Mouse (Mus musculus) CH12.LX (cell line): Measurements from ENCODE around the gene Dnajc15. TPM values are rescaled to one million over a fixed set of nuclear protein-coding genes. Genes with fewer than 3 reads are reported as not detected.

Source experiments
- DNase-seq: peaks from one replicate; pipeline ENCODE4 v3.0.0-alpha.2; 2013; ENCODE audit errors: extremely low read depth
- H3K27ac ChIP-seq: 2 replicates; pipeline ENCODE4 v1.5.1; 2012; ENCODE audit warnings: low read depth, mild to moderate bottlenecking, control low read depth, moderate library complexity; ENCODE audit not compliant: insufficient read depth
- H3K27me3 ChIP-seq: replicated peaks from 2 replicates; pipeline ENCODE3; 2012; ENCODE audit warnings: inconsistent platforms
- H3K36me3 ChIP-seq, 2 experiments: replicated peaks in 1 of 2; 2 replicates each; pipeline versions ENCODE3 to v1.6.1; 2012; ENCODE audit warnings: inconsistent platforms in 1 of 2, low read length in 1 of 2, mild to moderate bottlenecking in 1 of 2, mixed read lengths in 1 of 2, moderate library complexity in 1 of 2; ENCODE audit not compliant: control insufficient read depth in 1 of 2, insufficient read depth in 1 of 2
- H3K4me1 ChIP-seq, 2 experiments: 2 replicates each; pipeline ENCODE4 v1.6.1; 2012; ENCODE audit warnings: inconsistent platforms in 1 of 2, moderate library complexity in 1 of 2; ENCODE audit not compliant: insufficient read depth in 2 of 2, control insufficient read depth in 1 of 2
- H3K4me2 ChIP-seq: 2 replicates; pipeline ENCODE4 v1.6.1; 2012; ENCODE audit warnings: low read depth, mild to moderate bottlenecking, control low read depth; ENCODE audit not compliant: poor library complexity, insufficient read depth, severe bottlenecking
- H3K4me3 ChIP-seq, 3 experiments: fragments of 150-350 bp in 1 of 3; sonication (generic) in 1 of 3; replicated peaks in 1 of 3; 2 replicates each; pipeline versions ENCODE3 to v1.5.1; 2011 to 2012; ENCODE audit warnings: low read depth in 2 of 3, low read length in 2 of 3, mild to moderate bottlenecking in 2 of 3, moderate library complexity in 2 of 3, control low read depth in 1 of 3, improper control_type of control experiment in 1 of 3, inconsistent platforms in 1 of 3, mixed read lengths in 1 of 3; ENCODE audit not compliant: poor library complexity in 1 of 3
- H3K79me2 ChIP-seq: replicated peaks from 2 replicates; pipeline ENCODE4 v1.6.1; 2012; ENCODE audit warnings: mild to moderate bottlenecking, moderate library complexity; ENCODE audit not compliant: control insufficient read depth, poor library complexity, insufficient read depth, severe bottlenecking; ENCODE audit errors: extremely low read depth
- H3K9ac ChIP-seq: 2 replicates; pipeline ENCODE4 v1.6.1; 2012; ENCODE audit warnings: low read depth, mild to moderate bottlenecking, control low read depth, moderate library complexity; ENCODE audit not compliant: insufficient read depth
- H3K9me3 ChIP-seq: replicated peaks from 2 replicates; pipeline ENCODE3; 2012; ENCODE audit warnings: low read length, inconsistent platforms, mixed read lengths
- BHLHE40 ChIP-seq: IDR thresholded peaks from 2 replicates; pipeline ENCODE4 v1.6.1; 2011; ENCODE audit warnings: mild to moderate bottlenecking, low read depth, low read length, improper control_type of control experiment
- CHD1 ChIP-seq: IDR thresholded peaks from 2 replicates; pipeline ENCODE4 v1.6.1; 2012; ENCODE audit warnings: low read depth, low read length, improper control_type of control experiment, inconsistent platforms
- CHD2 ChIP-seq: IDR thresholded peaks from 2 replicates; pipeline ENCODE4 v1.6.1; 2011; ENCODE audit warnings: low read length, improper control_type of control experiment
- CTCF ChIP-seq, 2 experiments: IDR thresholded peaks in 1 of 2; conservative IDR thresholded peaks in 1 of 2; 2 replicates each; pipeline ENCODE4 v1.5.1; 2011 to 2012; ENCODE audit warnings: low read depth in 2 of 2, low read length in 2 of 2, improper control_type of control experiment in 1 of 2, inconsistent platforms in 1 of 2, mild to moderate bottlenecking in 1 of 2, moderate library complexity in 1 of 2
- E2F4 ChIP-seq: IDR thresholded peaks from 2 replicates; pipeline ENCODE4 v1.6.1; 2011; ENCODE audit warnings: low read depth, low read length, improper control_type of control experiment; ENCODE audit not compliant: insufficient replicate concordance
- ELF1 ChIP-seq: IDR thresholded peaks from 2 replicates; pipeline ENCODE4 v1.6.1; 2014; ENCODE audit warnings: low read depth, mild to moderate bottlenecking, inconsistent platforms, low read length, improper control_type of control experiment
- EP300 ChIP-seq: IDR thresholded peaks from 2 replicates; pipeline ENCODE4 v1.6.1; 2011; ENCODE audit warnings: low read length, improper control_type of control experiment
- ETS1 ChIP-seq: conservative IDR thresholded peaks from 2 replicates; pipeline ENCODE4 v1.6.1; 2012; ENCODE audit warnings: low read depth, mild to moderate bottlenecking, inconsistent platforms, low read length, improper control_type of control experiment, moderate library complexity
- GABPA ChIP-seq: IDR thresholded peaks from 2 replicates; pipeline ENCODE4 v1.6.1; 2012; ENCODE audit warnings: low read depth, low read length, improper control_type of control experiment, inconsistent platforms; ENCODE audit not compliant: insufficient replicate concordance
- HCFC1 ChIP-seq: IDR thresholded peaks from 2 replicates; pipeline ENCODE4 v1.6.1; 2012; ENCODE audit warnings: low read depth, mild to moderate bottlenecking, inconsistent platforms, low read length, improper control_type of control experiment
- IRF4 ChIP-seq: IDR thresholded peaks from 2 replicates; pipeline ENCODE4 v1.6.1; 2014; ENCODE audit warnings: low read depth, mild to moderate bottlenecking, inconsistent platforms, low read length, improper control_type of control experiment
- JUN ChIP-seq: IDR thresholded peaks from 2 replicates; pipeline ENCODE4 v1.6.1; 2011; ENCODE audit warnings: low read depth, mild to moderate bottlenecking, low read length, improper control_type of control experiment, moderate library complexity; ENCODE audit not compliant: insufficient read depth
- JUND ChIP-seq: conservative IDR thresholded peaks from 2 replicates; pipeline ENCODE4 v1.6.1; 2011; ENCODE audit warnings: low read depth, low read length, improper control_type of control experiment
- KAT2A ChIP-seq: IDR thresholded peaks from 2 replicates; pipeline ENCODE4 v1.6.1; 2012; ENCODE audit warnings: low read length, improper control_type of control experiment, inconsistent platforms; ENCODE audit not compliant: insufficient replicate concordance
- MAFK ChIP-seq: IDR thresholded peaks from 2 replicates; pipeline ENCODE4 v1.6.1; 2011; ENCODE audit warnings: low read length, improper control_type of control experiment; ENCODE audit not compliant: insufficient replicate concordance
- MAX ChIP-seq: IDR thresholded peaks from 2 replicates; pipeline ENCODE4 v1.6.1; 2011; ENCODE audit warnings: low read length, improper control_type of control experiment
- MAZ ChIP-seq: IDR thresholded peaks from 2 replicates; pipeline ENCODE4 v1.6.1; 2012; ENCODE audit warnings: low read depth, mild to moderate bottlenecking, inconsistent platforms, low read length, improper control_type of control experiment, moderate library complexity
- MEF2A ChIP-seq: IDR thresholded peaks from 2 replicates; pipeline ENCODE4 v1.6.1; 2014; ENCODE audit warnings: low read depth, mild to moderate bottlenecking, inconsistent platforms, low read length, improper control_type of control experiment, borderline replicate concordance
- MXI1 ChIP-seq: IDR thresholded peaks from 2 replicates; pipeline ENCODE4 v1.6.1; 2011; ENCODE audit warnings: mild to moderate bottlenecking, low read depth, low read length, improper control_type of control experiment
- MYC ChIP-seq: IDR thresholded peaks from 2 replicates; pipeline ENCODE4 v1.6.1; 2011; ENCODE audit warnings: low read depth, mild to moderate bottlenecking, improper control_type of control experiment, low read length
- NELFE ChIP-seq: IDR thresholded peaks from 2 replicates; pipeline ENCODE4 v1.6.1; 2011; ENCODE audit warnings: low read depth, low read length, improper control_type of control experiment
- NRF1 ChIP-seq: IDR thresholded peaks from 2 replicates; pipeline ENCODE4 v1.6.1; 2014; ENCODE audit warnings: low read depth, mild to moderate bottlenecking, inconsistent platforms, low read length, improper control_type of control experiment, moderate library complexity
- PAX5 ChIP-seq: IDR thresholded peaks from 2 replicates; pipeline ENCODE4 v1.6.1; 2012; ENCODE audit warnings: low read length, inconsistent platforms, mixed read lengths
- POLR2A ChIP-seq: IDR thresholded peaks from 2 replicates; pipeline ENCODE4 v1.6.1; 2011; ENCODE audit warnings: low read depth, mild to moderate bottlenecking, improper control_type of control experiment, low read length
- POLR2AphosphoS2 ChIP-seq: IDR thresholded peaks from 2 replicates; pipeline ENCODE4 v1.6.1; 2011; ENCODE audit warnings: low read depth, low read length, improper control_type of control experiment
- RAD21 ChIP-seq: IDR thresholded peaks from 2 replicates; pipeline ENCODE4 v1.6.1; 2011; ENCODE audit warnings: low read depth, mild to moderate bottlenecking, low read length, improper control_type of control experiment, moderate library complexity
- RCOR1 ChIP-seq: conservative IDR thresholded peaks from 2 replicates; pipeline ENCODE4 v1.6.1; 2012; ENCODE audit warnings: low read depth, mild to moderate bottlenecking, inconsistent platforms, low read length, improper control_type of control experiment
- SIN3A ChIP-seq: IDR thresholded peaks from 2 replicates; pipeline ENCODE4 v1.6.1; 2012; ENCODE audit warnings: low read length, improper control_type of control experiment, inconsistent platforms
- SMC3 ChIP-seq: IDR thresholded peaks from 2 replicates; pipeline ENCODE4 v1.6.1; 2011; ENCODE audit warnings: low read depth, low read length, improper control_type of control experiment
- TBP ChIP-seq: conservative IDR thresholded peaks from 2 replicates; pipeline ENCODE4 v1.6.1; 2011; ENCODE audit warnings: low read depth, low read length, improper control_type of control experiment
- TCF12 ChIP-seq: IDR thresholded peaks from 2 replicates; pipeline ENCODE4 v1.6.1; 2014; ENCODE audit warnings: low read depth, mild to moderate bottlenecking, inconsistent platforms, low read length, improper control_type of control experiment
- UBTF ChIP-seq: IDR thresholded peaks from 2 replicates; pipeline ENCODE4 v1.6.1; 2012; ENCODE audit warnings: low read depth, mild to moderate bottlenecking, inconsistent platforms, low read length, improper control_type of control experiment, moderate library complexity
- USF1 ChIP-seq: IDR thresholded peaks from 2 replicates; pipeline ENCODE4 v1.6.1; 2014; ENCODE audit warnings: low read depth, mild to moderate bottlenecking, inconsistent platforms, low read length, improper control_type of control experiment
- USF2 ChIP-seq: conservative IDR thresholded peaks from 2 replicates; pipeline ENCODE4 v1.6.1; 2011; ENCODE audit warnings: low read depth, low read length, improper control_type of control experiment
- ZC3H11A ChIP-seq: IDR thresholded peaks from 2 replicates; pipeline ENCODE4 v1.6.1; 2012; ENCODE audit warnings: low read depth, mild to moderate bottlenecking, inconsistent platforms, low read length, improper control_type of control experiment
- ZKSCAN1 ChIP-seq: IDR thresholded peaks from 2 replicates; pipeline ENCODE4 v1.6.1; 2012; ENCODE audit warnings: low read depth, inconsistent platforms, low read length, improper control_type of control experiment, borderline replicate concordance
- ZMIZ1 ChIP-seq: IDR thresholded peaks from 2 replicates; pipeline ENCODE4 v1.6.1; 2012; ENCODE audit warnings: low read depth, mild to moderate bottlenecking, inconsistent platforms, low read length, improper control_type of control experiment
- ZNF384 ChIP-seq: IDR thresholded peaks from 2 replicates; pipeline ENCODE4 v1.6.1; 2012; ENCODE audit warnings: low read depth, low read length, improper control_type of control experiment, inconsistent platforms
- dilution Hi-C: fragments of 300-500 bp; cut with MboI; formaldehyde crosslinking; loops from 2 replicates; pipeline ENCODE4 v1.14.3; 2020; ENCODE audit warnings: low sequenced_read_pairs; ENCODE audit not compliant: extremely low pct_unique_long_range_greater_than_20kb, extremely low pct_ligation_motif_present
- in situ Hi-C: fragments of 300-500 bp; cut with MboI; formaldehyde crosslinking; loops from 3 replicates; pipeline ENCODE4 v1.14.3; 2019; ENCODE audit warnings: low sequenced_read_pairs, low pct_ligation_motif_present, low pct_unique_long_range_greater_than_20kb, mixed read lengths
- polyA plus RNA-seq: library from polyadenylated mRNA; unstranded; fragments of >175 nt; gene quantifications from 2 replicates; pipeline ENCODE4 v1.2.1, GENCODE M21; 2012; ENCODE audit warnings: low read depth; ENCODE audit not compliant: insufficient read length
- total RNA-seq, 2 experiments: library from RNA; depleted of rRNA; stranded (reverse); fragments of 300-350 nt in 1 of 2; fragments of >200 nt in 1 of 2; gene quantifications; 2 replicates each; pipeline ENCODE4 v1.2.3; 2012 to 2014

Dnajc15 gene
- total and polyA plus RNA-seq, 3 experiments, result 39.5 to 56.8 (median 41.7) TPM

GRCm38 (mm10) chr14:77904171-77904762 is 29.3 kb upstream of the Dnajc15 start, which contains the start of gene Epsti1:
Epsti1 (plus strand) TSS chr14:77904239.
- Histone ChIP-seq H3K9ac (peak within 1 kb of the TSS; percentile 26; the same call in 1 of the 2 replicates), H3K4me1 (peaks cover 0 to 13% of the 10 kb centered on the region in 2 experiments; a peak in 2 of 4 replicates), H3K36me3 (no peaks in the 10 kb centered on the region), H3K79me2 (no peaks in the 10 kb centered on the region), H3K4me3 (peak within 1 kb of the TSS; percentile 39 to 61 (median 59)), H3K9me3 (no peaks in the 10 kb centered on the region), H3K27ac (no peak within 1 kb of the TSS), H3K4me2 (peak within 1 kb of the TSS; percentile 76), H3K27me3 (peaks cover 1% of the 10 kb centered on the region)
- TF ChIP-seq SIN3A (0 out of 2 replicates have a peak, but pooled peaks have one; percentile 26), RCOR1 (no peak), MAX (no peak), ZC3H11A (no peak), KAT2A (no peak), MAFK (no peak), JUN (no peak), ZNF384 (no peak), E2F4 (no peak), USF2 (no peak), MAZ (no peak), NELFE (no peak), IRF4 (peak; percentile 71), GABPA (no peak), RAD21 (no peak), TBP (no peak), ZKSCAN1 (no peak), CTCF (conservative IDR thresholded peaks at IDR 0.05 in 1 of 2, IDR thresholded peaks at IDR 0.05 in 1 of 2; ENCODE audit: low read depth in 2 of 2, low read length in 2 of 2) (no peak), UBTF (no peak), ZMIZ1 (no peak), POLR2AphosphoS2 (no peak), ETS1 (peak; percentile 64), MEF2A (no peak), NRF1 (no peak), HCFC1 (no peak), SMC3 (no peak), EP300 (peak; percentile 61), BHLHE40 (no peak), PAX5 (no peak), ELF1 (0 out of 2 replicates have a peak, but pooled peaks have one; percentile 2), POLR2A (no peak), CHD1 (no peak), CHD2 (no peak), JUND (no peak), TCF12 (no peak), USF1 (no peak), MXI1 (no peak), MYC (no peak)
- dilution Hi-C loops, result no loop called here
- in situ Hi-C loops, result no loop called here
- DNase-seq, result peak; percentile 79
